Mouse (Mus musculus): ENCODE measurements around the gene Cfap299.

Gene Cfap299

DNA sequence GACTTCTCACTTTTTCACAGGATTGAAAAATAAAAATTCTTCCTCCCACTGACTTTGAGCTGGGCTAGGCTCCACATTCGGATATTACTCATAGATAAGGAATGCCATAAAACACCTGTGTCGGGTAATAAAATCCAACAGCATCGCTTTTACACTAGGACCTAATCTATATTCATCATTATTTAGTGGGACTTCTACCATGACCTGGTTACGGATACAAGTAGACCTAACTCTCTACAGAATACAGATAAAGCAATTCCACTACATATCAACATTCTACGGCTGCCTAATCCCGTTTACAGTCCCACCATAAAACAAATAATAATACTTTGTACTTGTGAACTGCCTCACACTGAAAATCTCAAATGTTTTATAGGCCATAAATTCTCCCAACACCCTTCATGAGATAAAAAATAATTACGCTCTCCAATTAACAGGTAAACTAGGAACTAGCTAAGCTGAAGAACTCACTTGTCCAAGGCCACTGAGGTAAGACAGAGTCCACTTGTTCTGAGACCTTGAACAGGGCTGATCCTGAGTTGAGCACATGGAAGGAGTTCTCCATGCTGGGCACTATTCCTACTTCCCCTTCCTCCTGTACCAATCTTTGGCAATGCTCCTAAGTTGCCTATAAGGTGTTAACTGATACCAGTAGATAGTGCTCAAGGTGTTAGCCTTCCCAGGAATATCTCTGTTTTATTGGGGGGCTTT lies 513.7 kb downstream of the Cfap299 start:
- DNase-seq: no peak

GRCm38 (mm10) chr5:98844664-98845063 lies 515.6 kb downstream of the Cfap299 start:
- DNase-seq: no peak

Data from kidney, postnatal 25 days (tissue).